Mouse (Mus musculus) limb, embryonic 14.5 days (tissue): Measurements from ENCODE around the gene Ccdc61. TPM values are rescaled to one million over a fixed set of nuclear protein-coding genes. Genes with fewer than 3 reads are reported as not detected.

ENCODE experiments used
- ATAC-seq: fragments of 200-750 bp; cut with Nextera tagmentation; 2 replicates; pipeline ENCODE4 v1.8.0; 2017; ENCODE audit warnings: low read depth, moderate number of reproducible peaks, moderate TSS enrichment; ENCODE audit not compliant: low FRiP score
- DNase-seq: peaks from one replicate; pipeline ENCODE4 v3.0.0-alpha.2; 2015; ENCODE audit warnings: low spot score
- H3K27ac ChIP-seq: fragments of 300-500 bp; sonication (generic); replicated peaks from 2 replicates; pipeline ENCODE4 v1.5.1; 2014; ENCODE audit warnings: low read depth, mild to moderate bottlenecking, low read length, moderate library complexity, mixed read lengths
- H3K27me3 ChIP-seq: fragments of 300-500 bp; sonication (generic); 2 replicates; pipeline ENCODE4 v1.6.1; 2014; ENCODE audit warnings: low read length, mixed read lengths; ENCODE audit not compliant: control insufficient read depth, insufficient read depth
- H3K36me3 ChIP-seq: fragments of 300-500 bp; sonication (generic); 2 replicates; pipeline ENCODE4 v1.6.1; 2014; ENCODE audit warnings: mild to moderate bottlenecking, low read length, moderate library complexity, mixed read lengths; ENCODE audit not compliant: control insufficient read depth, insufficient read depth
- H3K4me1 ChIP-seq: fragments of 300-500 bp; sonication (generic); 2 replicates; pipeline ENCODE4 v1.6.1; 2014; ENCODE audit warnings: antibody characterized with exemption, low read length, mixed read lengths; ENCODE audit not compliant: control insufficient read depth, insufficient read depth
- H3K4me2 ChIP-seq: fragments of 300-500 bp; sonication (generic); replicated peaks from 2 replicates; pipeline ENCODE4 v1.6.1; 2014; ENCODE audit warnings: low read depth, mild to moderate bottlenecking, low read length, moderate library complexity; ENCODE audit not compliant: severe bottlenecking
- H3K4me3 ChIP-seq: fragments of 300-500 bp; sonication (generic); replicated peaks from 2 replicates; pipeline ENCODE4 v1.5.1; 2014; ENCODE audit warnings: low read length
- H3K9ac ChIP-seq: fragments of 300-500 bp; sonication (generic); 2 replicates; pipeline ENCODE4 v1.6.1; 2014; ENCODE audit warnings: mild to moderate bottlenecking, low read depth, low read length, moderate library complexity; ENCODE audit not compliant: severe bottlenecking
- H3K9me3 ChIP-seq: fragments of 300-500 bp; sonication (generic); 2 replicates; pipeline ENCODE4 v1.6.1; 2016; ENCODE audit warnings: low read length; ENCODE audit not compliant: control insufficient read depth
- POLR2A ChIP-seq: fragments of 200-500 bp; IDR thresholded peaks from 2 replicates; pipeline ENCODE4 v1.8.0; 2012; ENCODE audit warnings: inconsistent platforms, mild to moderate bottlenecking, moderate library complexity, borderline replicate concordance; ENCODE audit not compliant: insufficient read depth, insufficient read length; ENCODE audit errors: extremely low read depth
- WGBS: fragments of 180-500 bp; shearing (Covaris S2); extraction: QIAGEN DNeasy Blood & Tissue Kit; methylation state at CpG from one replicate; pipeline ENCODE4 v1.1.7; 2014; 5-methylcytosine and 5-hydroxymethylcytosine counted together
- polyA plus RNA-seq, 2 experiments: library from polyadenylated mRNA; depleted of rRNA in 1 of 2; stranded (reverse) in 1 of 2; unstranded in 1 of 2; fragments of >200 nt; fragmentation: Nextera tagmentation in 1 of 2; extraction: Ambion mirVana in 1 of 2; gene quantifications; 2 replicates each; pipeline versions ENCODE4 v1.2.1 to v1.2.3; 2012 to 2014

Ccdc61 gene
- polyA plus RNA-seq, 2 experiments: 23.9 to 46.7 TPM

DNA sequence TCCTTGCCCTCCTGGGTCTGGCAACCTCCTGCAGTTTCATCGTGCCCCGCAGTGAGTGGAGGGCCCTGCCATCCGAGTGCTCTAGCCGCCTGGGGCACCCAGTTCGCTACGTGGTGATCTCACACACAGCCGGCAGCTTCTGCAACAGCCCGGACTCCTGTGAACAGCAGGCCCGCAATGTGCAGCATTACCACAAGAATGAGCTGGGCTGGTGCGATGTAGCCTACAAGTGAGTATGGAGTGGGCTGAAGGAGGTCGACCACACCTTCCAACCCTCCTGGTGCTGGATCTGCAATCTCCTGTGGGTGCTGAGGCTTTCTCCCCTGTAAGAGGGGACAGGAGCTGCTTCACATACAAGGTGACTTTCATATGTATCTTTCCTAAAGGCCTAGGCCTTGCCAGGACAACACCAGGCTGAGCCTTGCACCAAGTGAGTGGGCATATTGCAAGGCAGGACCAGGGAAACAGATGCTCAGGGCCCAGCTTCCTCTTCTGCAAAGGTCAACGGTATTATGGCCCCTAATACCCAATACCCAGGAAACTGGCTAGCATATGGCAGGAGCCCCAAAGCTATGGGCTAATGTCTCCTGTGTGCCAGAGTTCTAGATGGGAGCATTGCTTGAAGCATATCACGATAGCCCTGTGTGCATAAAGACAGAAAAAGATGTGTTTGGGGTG is 25.3 kb downstream of the Ccdc61 start:
- Histone ChIP-seq H3K4me2 (no peak overlapping the region), H3K36me3 (no peaks in the 10 kb centered on the region), H3K4me1 (no peaks in the 10 kb centered on the region), H3K27me3 (no peaks in the 10 kb centered on the region), H3K27ac (no peak overlapping the region), H3K4me3 (no peak overlapping the region), H3K9ac (no peak overlapping the region), H3K9me3 (no peaks in the 10 kb centered on the region)
- ATAC-seq (no peak), DNase-seq (no peak)
- TF ChIP-seq POLR2A: no peak
- WGBS: 63% methylated on average over 13 of the region's 13 CpGs

DNA sequence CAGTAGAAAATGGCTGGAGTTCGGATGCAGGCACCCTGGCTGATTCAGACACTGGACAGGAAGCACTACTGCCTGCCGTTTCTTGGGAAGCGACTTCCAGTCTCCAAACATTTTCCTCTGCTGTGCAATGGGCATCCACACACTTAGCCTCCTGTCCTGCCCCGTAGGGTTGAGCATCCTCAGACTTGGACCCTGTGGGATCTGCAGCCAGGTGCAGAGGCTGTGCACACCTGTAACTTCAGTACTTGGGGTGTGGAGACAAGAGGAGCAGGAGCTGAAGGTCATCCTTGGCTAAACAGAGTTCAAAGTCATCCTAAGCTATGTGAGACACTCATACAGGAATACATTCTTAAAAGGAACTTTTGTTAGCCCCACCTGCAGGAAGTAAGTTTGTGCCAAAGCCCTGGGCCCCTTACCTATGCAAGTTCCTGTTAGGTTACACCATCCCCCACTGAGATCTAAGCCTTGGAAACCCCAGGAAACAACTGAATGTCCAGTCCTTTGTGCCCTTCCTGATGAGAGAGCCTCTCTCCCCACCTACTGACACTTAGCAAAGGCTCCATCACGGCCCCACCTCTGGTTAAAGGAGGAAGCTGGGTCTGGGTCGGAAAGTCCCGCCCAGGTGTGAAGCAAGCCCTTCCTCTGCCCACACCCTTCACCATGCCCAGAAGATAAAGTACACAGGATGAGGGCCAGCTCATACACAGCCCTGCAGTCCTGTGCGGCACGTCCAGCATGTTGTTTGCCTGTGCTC is 26.0 kb downstream of the Ccdc61 start:
- H3K4me2 ChIP-seq: no peak overlapping the region
- H3K4me3 ChIP-seq: no peak overlapping the region
- no peaks in the 10 kb centered on the region for H3K9me3 ChIP-seq
- WGBS: 54% methylated on average over 9 of the region's 9 CpGs
- TF ChIP-seq POLR2A: no peak
- no peaks in the 10 kb centered on the region for H3K4me1 ChIP-seq
- H3K27me3 ChIP-seq: no peaks in the 10 kb centered on the region
- ATAC-seq (no peak), DNase-seq (no peak)
- no peak overlapping the region for H3K9ac ChIP-seq
- no peaks in the 10 kb centered on the region for H3K36me3 ChIP-seq
- H3K27ac ChIP-seq: no peak overlapping the region

GRCm38 (mm10) chr7:18878691-18879090 is 31.5 kb downstream of the Ccdc61 start:
- Histone ChIP-seq H3K4me3 (no peak overlapping the region), H3K9me3 (no peaks in the 10 kb centered on the region), H3K36me3 (no peaks in the 10 kb centered on the region), H3K4me2 (no peak overlapping the region), H3K9ac (no peak overlapping the region), H3K4me1 (no peaks in the 10 kb centered on the region), H3K27me3 (no peaks in the 10 kb centered on the region), H3K27ac (no peak overlapping the region)
- DNase-seq: no peak
- no peak for ATAC-seq
- WGBS: 61% methylated on average over 7 of the region's 7 CpGs
- no peak for TF ChIP-seq POLR2A

GRCm38 (mm10) chr7:18875372-18875771 is 34.8 kb downstream of the Ccdc61 start:
- no peak overlapping the region for H3K4me2 ChIP-seq
- no peak overlapping the region for H3K9ac ChIP-seq
- H3K36me3 ChIP-seq: no peaks in the 10 kb centered on the region
- H3K9me3 ChIP-seq: no peaks in the 10 kb centered on the region
- no peak overlapping the region for H3K27ac ChIP-seq
- ATAC-seq (no peak), DNase-seq (no peak)
- WGBS: 94% methylated on average over 5 of the region's 5 CpGs
- H3K27me3 ChIP-seq: no peaks in the 10 kb centered on the region
- no peak overlapping the region for H3K4me3 ChIP-seq
- TF ChIP-seq POLR2A: no peak
- H3K4me1 ChIP-seq: peaks cover 3% of the 10 kb centered on the region; the same call in 1 of the 2 replicates

DNA sequence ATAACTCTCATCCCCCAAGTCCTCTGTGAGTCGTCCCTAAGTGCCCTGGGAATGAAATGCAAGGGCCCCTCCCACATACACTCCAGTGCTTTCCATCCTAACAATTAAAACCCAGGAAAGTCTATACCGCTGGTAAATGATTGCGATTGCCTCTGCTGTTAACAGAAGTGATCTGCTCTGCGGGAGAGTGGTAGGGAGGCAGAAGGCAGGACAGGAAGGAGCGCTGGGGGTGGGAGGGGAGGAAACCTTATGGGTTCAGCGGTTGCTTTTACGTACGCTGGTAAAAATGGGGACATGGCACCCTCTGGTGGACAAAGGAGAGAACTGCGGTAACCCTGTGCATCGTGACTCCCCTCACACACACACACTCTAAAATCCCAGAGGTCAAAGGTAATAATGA is 37.0 kb downstream of the Ccdc61 start:
- H3K4me3 ChIP-seq: peak overlapping the region; percentile 35
- peak overlapping the region; percentile 52; the same call in 1 of the 2 replicates for H3K9ac ChIP-seq
- no peaks in the 10 kb centered on the region for H3K27me3 ChIP-seq
- no peaks in the 10 kb centered on the region for H3K36me3 ChIP-seq
- TF ChIP-seq POLR2A: no peak
- ATAC-seq (peak; percentile 84), DNase-seq (peak; percentile 81)
- peaks cover 3% of the 10 kb centered on the region; the same call in 1 of the 2 replicates for H3K4me1 ChIP-seq
- H3K9me3 ChIP-seq: no peaks in the 10 kb centered on the region
- peak overlapping the region; percentile 81 for H3K4me2 ChIP-seq
- no peak overlapping the region for H3K27ac ChIP-seq
- WGBS: under 1% methylated on average over 10 of the region's 10 CpGs
